Mouse (Mus musculus): Measurements from ENCODE around the gene Commd4. TPM values are rescaled to one million over a fixed set of nuclear protein-coding genes. Genes with fewer than 3 reads are reported as not detected.
A peak's percentile ranks its signal among the peaks of the same experiment; 100 is the strongest.

The Commd4 gene
- polyA plus RNA-seq (2012; rRNA removed): 173 and 188 TPM in 2 replicates

DNA sequence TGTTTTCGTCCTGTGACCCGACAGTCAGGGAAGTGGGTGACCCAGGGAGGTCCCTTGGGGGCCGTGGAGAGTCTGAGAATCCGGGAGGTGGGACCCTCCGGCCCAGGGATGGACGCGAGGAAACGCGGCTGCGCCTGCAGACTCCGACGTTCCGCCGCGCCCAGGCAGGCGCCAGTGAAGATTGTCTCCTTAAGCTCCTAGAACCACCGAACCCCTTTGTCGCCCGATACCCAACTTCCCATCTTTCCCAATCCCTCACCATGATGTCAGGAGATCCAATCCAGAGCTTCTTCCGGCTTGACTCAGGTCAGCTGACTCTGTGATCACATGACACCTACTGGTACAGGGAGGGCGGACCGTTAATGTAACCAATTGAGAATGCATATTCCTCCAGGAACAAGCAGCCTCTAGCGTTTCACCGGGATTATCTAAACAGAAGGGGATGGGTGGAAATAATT, at the start of gene Commd4:
Gene Commd4 (minus strand): TSS at position 319 of the 458 bp plus-strand sequence.
- peak; percentile 93 to 97 for DNase-seq (ENCODE audit: extremely low spot score in 1 of 2, low spot score in 1 of 2)

DNA sequence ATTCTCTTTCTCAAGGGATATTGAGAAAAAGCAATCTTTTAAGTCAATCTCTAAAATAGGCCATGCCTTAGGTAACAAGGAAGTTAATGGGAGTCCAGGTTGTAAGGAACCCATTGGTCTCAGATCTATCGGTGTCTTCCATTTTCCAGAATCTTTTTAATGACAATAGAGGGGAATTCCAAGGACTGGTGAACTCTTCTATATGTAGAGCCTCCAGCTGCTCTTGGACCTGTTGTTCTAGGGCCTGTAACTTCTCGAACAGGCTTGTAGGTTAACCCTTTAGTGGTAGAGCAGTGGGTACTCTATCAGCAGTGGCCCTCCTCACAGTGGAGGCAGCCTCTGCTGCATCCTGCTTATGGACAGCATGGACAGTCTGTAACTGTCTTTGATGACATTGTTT, 48.8 kb upstream of the Commd4 start:
- no peak for DNase-seq (ENCODE audit: extremely low spot score in 1 of 2, low spot score in 1 of 2)

DNA sequence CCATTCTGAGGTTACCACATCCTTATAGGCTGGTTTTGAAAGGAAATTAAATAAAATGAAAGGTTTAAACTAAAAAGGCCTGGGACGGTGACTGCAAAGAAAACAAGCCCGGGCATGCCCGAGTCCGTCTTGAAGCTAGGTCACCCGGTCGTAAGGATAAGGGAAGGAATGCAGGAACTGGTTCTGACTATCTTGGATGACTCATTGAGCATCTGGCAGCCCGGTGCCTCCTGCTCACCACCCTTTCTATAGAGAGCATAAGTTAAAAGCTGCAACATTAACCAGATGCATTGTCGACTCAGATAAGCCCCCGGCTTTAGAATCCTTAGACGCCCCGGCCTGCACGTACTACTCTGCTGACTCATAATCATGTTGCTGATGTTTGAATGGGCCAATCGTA, 45.4 kb upstream of the Commd4 start:
- DNase-seq (ENCODE audit: extremely low spot score in 1 of 2, low spot score in 1 of 2): peak in 1 of 2 experiments; percentile 15

DNA sequence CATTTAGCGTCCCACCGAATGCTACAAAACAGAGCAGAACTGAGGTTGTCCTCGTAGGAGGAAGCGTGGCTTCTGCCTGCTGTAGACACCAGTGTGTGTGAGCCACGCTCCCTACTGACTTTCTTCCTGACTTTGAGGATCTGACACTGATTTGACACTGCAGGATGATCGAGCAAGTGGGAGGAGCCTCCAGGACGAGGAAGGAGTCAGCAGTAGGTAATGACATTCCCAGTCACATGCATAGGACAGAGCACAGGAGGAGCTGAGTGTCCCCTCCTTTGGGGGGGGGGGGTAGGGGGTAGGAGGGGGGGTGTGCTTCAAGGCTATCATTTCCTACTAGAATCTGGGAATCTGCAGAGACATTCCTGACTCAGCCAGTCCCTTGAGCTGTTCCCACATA, 44.9 kb upstream of the Commd4 start:
- DNase-seq (ENCODE audit: extremely low spot score in 1 of 2, low spot score in 1 of 2): no peak

DNA sequence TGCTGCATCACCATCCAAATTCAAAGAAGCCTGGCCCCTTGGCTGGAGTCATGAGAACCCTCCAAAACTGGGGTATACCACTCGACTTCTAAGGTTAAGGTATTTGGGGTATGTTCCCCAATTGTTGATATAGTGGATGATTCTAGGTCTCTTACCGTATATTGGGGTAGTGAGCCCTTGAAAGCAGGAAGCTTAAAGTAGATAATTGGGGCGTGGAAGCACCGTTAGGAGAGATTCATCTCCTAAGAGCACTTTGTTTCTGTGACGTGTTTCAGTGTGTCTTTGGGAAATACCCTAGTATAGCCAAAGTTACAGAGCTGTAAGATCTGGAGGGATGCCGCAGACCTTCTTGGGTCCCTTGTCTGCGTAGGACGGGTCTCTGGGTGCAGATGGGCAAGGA, 39.3 kb upstream of the Commd4 start:
- no peak for DNase-seq (ENCODE audit: extremely low spot score in 1 of 2, low spot score in 1 of 2)

DNA sequence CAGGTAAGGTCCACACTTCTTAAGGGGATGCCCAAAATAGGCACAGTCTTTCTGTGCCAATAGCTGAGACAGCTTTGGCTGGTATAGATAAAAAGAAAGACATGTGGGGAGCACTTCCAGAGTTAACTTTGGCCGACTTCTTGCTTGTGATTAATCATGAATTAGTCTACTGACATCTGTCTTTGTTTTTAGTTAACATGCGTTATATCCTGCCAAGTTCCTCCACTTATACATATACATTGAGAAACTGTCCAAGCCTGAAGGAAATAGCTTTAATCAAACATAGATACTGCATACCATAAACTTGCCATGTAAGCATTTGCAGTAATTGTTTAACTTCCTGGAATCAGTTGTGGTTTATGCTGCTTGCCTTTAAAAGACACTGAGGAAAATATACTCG, 38.6 kb upstream of the Commd4 start:
- DNase-seq (ENCODE audit: extremely low spot score in 1 of 2, low spot score in 1 of 2): no peak

DNA sequence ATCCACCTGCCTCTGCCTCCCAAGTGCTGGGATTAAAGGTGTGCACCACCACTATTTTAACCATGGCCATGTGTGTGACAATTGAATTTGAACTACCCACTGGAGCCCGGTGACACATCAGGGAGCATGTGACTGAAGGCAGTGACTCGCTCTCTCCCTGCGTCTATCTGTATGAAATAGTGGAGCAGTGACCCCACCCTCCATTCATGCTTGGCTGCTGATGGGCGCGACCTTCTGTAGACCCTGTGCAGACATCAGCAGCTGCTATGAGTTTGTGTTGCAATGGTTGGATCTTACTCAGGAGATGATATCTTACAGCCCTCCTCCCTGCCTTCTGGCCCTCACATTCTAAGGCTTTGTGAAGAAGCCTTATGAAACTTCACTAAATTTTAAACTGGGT, 10.3 kb upstream of the Commd4 start:
- no peak for DNase-seq (ENCODE audit: extremely low spot score in 1 of 2, low spot score in 1 of 2)

DNA sequence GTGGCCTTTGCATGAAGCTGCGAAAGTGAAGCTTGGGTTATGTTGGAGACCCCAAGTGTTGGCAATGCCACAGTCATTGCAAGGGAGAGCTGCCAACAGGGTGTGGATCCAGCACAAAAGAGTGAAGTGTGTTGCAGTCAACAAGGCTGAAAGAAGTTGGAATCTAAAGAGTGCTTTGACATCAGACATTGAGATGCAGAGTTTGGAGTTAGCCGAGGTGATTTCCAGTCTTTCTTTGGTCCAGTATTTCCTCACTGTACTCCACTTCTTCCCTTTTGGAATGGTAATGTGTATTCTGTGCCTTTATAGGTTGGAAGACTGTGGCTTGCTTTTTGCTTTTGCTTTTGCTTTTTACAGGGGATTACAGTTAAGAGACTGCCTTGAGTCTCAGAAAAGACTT, 8.0 kb upstream of the Commd4 start:
- DNase-seq (ENCODE audit: extremely low spot score in 1 of 2, low spot score in 1 of 2): no peak

DNA sequence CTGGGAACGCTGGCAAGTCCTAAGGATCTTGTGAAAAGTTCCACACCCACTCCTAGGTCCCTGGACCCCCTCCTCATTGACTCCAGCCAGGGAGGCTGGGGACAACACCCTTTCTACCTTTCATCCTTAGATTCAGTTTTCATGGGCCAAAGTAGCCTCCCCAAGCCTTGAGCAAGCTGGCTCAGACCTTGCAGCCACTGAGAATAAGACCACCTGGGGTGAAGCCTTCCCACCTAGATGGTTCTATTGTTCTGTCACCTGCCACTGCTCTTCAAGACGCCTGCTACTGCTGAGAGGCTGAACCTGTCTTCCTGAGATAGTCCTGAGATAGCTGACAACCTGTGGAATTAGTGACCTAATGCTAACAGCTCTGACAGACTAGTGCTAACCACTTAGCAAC, 5.0 kb upstream of the Commd4 start:
- DNase-seq (ENCODE audit: extremely low spot score in 1 of 2, low spot score in 1 of 2): no peak

DNA sequence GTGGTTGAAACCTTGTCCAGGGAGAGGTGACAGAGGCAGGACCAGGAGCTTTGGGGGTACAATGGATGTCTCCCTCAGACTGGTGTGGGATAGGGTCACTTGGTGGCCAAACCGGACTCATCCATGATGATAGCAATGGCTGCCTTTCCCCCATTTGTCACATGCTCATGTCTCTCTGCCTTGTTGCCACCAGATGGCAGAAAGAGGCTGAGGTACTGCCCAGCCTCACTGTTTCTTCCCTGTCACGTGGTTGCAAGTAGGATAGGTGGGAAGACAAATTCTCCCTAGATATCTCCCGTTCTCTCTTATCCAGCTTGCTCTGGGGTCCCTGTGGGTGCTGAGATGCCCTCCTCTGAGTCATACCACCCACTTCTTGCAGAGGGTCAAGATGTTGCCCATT, 4.4 kb upstream of the Commd4 start:
- no peak for DNase-seq (ENCODE audit: extremely low spot score in 1 of 2, low spot score in 1 of 2)

DNA sequence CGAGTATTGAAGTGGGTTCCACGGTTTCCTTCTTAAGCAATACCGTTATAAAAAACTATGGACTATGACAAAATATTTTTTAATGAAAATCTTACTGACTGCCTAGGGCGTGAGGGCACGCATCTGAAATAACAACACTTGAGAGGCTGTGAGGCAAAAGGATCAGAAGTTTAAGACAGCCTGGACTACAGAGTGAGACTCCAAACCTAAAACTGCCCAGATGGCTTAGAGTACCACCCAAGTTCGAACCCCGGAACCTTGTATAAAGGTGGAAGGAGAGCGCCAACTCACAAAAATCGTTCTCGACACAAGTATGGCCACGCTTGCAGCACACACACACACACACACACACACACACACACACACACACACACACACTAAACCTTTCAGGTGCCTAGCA, 375 bp upstream of the Commd4 start:
- no peak for DNase-seq (ENCODE audit: extremely low spot score in 1 of 2, low spot score in 1 of 2)

DNA sequence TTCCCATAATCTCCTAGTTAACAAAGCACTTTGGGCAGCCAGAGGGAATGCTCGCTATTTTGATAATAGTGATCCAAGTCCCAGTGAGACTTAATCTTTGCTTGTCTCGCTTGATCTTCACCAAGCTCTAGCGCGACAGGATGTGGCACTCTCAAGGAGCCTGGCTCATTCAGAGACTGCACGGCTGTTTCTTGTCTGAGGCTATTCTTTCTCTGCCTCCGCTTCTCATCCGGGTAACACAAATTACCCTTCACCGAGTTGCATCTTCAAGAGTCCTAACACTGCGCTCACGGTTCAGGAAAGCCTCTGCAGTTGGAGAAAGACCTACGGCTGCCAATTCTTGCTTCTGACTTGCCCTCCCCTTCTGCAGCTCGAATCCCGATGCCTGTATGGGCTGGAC, 632 bp downstream of the Commd4 start:
- DNase-seq (ENCODE audit: extremely low spot score in 1 of 2, low spot score in 1 of 2): peak in 1 of 2 experiments; percentile 35

DNA sequence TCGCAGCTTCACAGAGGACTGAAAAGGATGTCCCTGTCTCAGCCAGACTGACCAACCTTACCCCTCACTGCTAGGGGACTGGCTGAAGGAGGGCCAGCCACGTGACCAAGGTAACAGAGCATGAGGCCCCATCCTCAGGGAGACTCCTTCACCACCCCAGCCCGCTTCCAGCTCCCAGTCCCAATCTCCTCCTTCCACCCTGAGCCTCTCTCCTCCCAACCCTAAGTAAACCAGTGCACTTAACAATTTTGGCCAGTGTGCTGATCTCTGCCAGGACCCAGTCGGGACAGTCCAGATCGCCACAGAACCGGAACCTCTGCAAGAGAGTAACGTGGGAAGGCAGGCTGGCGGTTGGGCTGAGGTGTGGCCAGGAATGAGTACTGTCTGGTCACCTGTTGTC, 1.3 kb downstream of the Commd4 start:
- DNase-seq (ENCODE audit: extremely low spot score in 1 of 2, low spot score in 1 of 2): no peak

DNA sequence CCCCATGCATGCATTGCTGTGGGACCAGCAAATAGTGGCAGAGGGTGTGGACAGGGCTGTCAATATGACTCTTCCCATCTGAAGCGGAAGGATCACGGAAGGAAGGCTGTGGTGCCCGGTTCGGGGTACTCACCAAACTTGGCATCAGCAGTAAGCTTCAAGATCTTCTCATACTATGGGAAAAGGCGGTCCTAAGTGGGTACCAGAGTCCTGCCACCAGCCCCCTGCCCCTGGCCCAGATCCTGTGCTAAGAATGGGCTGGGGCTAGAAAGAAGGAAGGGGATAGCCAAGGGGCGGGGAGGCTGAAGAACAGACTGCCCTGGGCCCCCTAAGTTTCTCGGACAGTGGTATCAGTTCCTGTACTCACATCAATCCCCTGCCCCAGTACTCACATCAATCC, 1.7 kb downstream of the Commd4 start:
- DNase-seq (ENCODE audit: extremely low spot score in 1 of 2, low spot score in 1 of 2): no peak

DNA sequence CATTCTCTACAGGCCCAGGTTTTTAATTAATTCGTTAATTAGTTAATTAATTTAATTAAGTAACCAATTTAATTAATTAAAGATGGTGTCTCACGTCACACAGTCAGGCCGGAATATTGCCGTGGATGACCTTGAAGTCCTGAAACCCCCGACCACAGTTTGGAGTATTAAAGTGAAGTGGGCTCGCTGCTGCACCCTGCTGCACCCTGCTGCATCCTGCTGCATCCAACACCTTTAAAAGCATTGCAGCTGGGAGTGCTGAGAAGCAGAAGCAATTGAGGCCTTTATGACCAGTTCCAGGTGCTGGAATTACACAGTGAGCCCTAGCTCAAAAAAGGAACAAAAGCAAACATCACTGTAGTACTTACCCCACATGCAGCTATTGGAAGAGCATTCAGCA, 5.8 kb downstream of the Commd4 start:
- no peak for DNase-seq (ENCODE audit: extremely low spot score in 1 of 2, low spot score in 1 of 2)

DNA sequence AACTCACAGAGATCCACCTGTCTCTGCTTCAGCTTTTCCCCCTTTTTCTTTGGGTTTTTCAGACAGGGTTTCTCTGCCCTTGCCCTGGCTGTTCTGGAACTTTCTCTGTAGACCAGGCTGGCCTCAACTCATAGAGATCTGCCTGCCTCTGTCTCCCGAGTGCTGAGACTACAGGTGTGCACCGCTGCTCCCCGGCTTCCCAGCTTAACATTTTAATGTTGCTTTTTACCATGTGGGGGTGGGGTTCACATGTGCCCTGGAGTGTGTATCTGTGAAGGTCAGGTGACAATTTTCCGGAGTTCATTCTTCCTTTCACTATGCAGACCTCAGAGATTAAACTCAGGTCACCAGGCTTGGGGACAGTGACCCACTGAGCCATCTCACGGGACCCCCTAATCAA, 7.9 kb downstream of the Commd4 start:
- DNase-seq (ENCODE audit: extremely low spot score in 1 of 2, low spot score in 1 of 2): no peak

DNA sequence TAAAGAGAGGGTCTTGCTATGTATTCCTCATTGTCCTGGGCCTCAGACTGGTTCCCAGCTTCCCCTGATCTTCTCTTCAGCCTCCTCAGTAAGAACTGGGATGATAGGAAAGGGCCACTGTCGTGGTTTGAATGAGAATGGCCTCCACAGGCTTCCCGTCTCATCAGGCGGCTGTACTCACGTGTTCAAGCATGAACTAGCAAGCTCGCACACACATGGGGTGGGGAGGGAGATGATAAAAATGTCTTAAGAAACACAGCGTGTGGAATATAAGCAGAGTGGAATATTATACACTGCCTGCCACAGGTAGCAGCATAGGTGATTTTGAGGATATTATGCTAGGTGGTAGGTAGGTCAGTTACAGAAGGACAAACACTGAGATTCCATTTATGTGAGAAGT, 9.1 kb downstream of the Commd4 start:
- DNase-seq (ENCODE audit: extremely low spot score in 1 of 2, low spot score in 1 of 2): no peak

DNA sequence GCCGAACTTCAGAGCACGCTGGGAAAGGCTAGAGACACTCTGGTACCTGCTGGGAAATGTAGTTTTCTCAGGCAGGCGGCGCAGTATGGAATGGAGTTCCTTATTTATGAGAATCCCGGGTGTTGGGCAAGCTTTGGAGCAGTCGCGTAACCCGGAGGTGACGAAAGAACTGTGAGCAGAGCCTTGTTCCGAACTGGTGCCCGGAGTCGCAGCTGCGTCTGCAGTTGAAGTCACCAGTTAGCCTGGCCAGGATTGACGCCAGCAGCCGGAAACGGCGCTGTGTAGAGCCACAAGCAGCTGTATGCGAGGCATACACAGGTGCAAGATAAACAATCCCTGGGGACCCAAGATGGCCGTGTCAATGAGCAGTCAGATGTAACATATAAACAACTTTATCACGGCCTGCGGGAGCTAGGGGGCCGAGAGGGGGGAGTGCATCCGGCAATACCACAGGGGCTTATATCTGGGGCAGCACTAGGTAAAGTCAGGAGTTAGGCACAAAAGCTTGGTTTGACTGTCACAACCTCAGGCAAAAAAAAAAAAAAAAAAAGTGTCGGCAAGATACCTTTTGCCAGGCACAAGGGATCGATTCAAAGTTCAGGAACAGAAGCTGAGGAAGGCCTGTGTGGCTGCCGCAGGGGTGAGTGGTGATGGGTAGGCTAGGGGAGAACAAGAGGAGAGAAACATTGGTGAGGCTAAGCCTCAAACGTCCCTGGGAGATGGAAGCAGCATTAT, 9.8 kb downstream of the Commd4 start, which contains the start of gene Neil1:
Gene Neil1 (minus strand): TSS at position 162 of the 735 bp plus-strand sequence.
- peak; percentile 94 to 96 for DNase-seq (ENCODE audit: extremely low spot score in 1 of 2, low spot score in 1 of 2)

DNA sequence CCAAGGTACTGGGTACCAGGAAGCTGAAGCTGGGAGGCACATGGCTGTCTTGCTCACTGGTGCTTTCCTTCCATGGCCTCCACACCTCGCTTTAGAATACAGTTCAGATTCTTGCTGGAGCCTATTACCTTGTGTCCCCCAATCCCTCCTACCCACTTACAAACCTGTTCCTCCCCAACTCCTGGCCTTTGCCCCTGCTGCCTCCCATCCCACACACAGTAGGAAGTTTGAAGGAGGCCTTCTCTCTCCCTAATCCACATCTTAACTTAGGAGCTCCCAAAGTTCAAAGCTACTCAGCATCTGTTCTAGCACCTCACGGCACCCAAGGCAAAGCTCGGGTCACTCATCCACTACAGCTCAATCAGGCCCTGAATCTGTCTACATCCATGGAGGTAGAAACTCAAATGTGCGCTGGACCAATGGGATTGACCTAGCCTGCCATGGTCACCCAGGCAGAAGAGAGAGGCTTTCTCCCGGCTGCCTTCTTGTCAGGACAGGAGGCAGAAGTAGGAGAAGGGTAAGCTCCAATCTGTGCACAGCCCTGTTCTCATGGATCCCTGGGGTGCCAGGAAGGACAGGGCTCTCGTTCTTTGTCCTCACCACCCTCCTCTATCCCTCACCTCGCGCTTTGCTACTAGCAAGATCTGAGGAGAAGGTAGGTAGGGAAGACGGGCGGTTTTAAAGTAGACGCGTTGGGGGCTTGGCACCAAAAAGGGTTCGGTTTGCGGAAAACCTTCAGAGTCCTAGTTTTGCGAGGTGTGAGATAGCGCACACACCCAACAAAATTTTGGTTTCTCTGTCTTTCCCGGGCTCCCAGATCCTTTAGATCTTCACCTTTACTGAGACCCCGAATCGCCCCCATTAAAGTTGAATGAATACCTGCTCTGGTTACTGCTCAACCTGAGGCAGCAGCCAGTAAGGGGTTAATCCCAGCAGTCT, 10.7 kb downstream of the Commd4 start:
- DNase-seq (ENCODE audit: extremely low spot score in 1 of 2, low spot score in 1 of 2): no peak

DNA sequence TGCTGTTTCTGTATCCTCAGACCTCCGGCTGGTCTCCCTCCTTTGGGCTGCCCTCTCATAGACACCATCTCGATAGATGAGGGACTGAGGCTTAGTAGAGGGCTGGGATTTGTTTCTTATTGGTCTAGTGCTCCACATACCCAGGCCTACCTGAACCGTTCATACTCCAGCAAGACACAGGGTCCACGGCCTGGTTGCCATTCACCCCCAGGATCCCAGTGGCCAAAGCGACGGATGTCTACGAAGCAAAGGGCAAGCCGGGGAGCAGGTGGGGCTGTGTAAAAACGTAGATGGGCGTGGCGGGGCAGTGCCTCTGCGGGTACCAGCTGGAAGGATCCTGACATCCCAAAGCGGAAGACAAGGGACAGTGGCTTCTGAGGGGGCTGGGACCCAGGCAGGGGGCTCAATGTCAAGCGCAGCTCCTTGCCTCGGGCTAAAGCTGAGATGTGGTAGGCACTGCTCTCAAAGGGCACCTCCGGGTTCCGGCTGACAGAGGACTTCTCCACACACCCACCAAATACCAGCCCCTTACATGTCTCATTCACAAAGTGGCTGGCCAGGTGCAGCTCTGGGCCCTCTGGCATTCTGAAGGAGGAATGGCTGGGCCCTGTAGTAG, 11.6 kb downstream of the Commd4 start:
- DNase-seq (ENCODE audit: extremely low spot score in 1 of 2, low spot score in 1 of 2): no peak

DNA sequence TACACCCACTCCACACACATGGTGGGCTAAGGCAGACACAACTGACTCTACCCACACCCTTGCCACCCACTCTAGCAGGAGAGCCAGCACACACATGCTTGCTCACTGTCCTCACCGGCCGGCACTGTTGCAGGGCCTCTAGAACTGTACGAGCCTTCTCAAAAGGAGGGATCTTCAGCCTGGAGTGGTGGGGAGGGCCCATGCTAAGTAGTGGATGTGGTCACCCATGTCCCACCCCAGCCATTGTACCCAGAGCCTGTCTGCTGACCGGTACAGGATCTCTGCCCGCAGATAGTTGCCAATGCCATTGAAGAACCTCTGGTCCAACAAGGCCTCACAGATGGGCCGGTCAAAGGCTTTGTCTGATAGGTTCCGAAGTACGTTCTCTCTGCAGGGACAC, 13.3 kb downstream of the Commd4 start:
- no peak for DNase-seq (ENCODE audit: extremely low spot score in 1 of 2, low spot score in 1 of 2)

Data from frontal cortex, adult 2 months (tissue).